Mouse (Mus musculus): ENCODE data around the gene Slpi. TPM values are rescaled to one million over a fixed set of nuclear protein-coding genes. Genes with fewer than 3 reads are reported as not detected.

The Slpi gene
- 12.5 and 17.4 TPM in 2 replicates for polyA plus RNA-seq (2012; rRNA removed; ENCODE audit: low replicate concordance)

GRCm38 (mm10) chr2:164389020-164389419, at the start of gene Slpi:
Gene Slpi, minus strand, starts transcription at chr2:164389095.

GRCm38 (mm10) chr2:164405060-164405459, 16.2 kb upstream of the Slpi start, which contains the start of gene Matn4:
Gene Matn4, minus strand, starts transcription at chr2:164405160.

GRCm38 (mm10) chr2:164402906-164403305, 14.0 kb upstream of the Slpi start, which contains the start of gene Rbpjl:
Gene Rbpjl, plus strand, starts transcription at chr2:164403141.

GRCm38 (mm10) chr2:164332440-164332839, 56.5 kb downstream of the Slpi start, which contains the start of gene Svs5:
Gene Svs5, plus strand, starts transcription at chr2:164332740.

GRCm38 (mm10) chr2:164316451-164316850, 72.4 kb downstream of the Slpi start, which contains the start of gene Svs6:
Gene Svs6, plus strand, starts transcription at chr2:164316751.

Other genes starting within 250 kb of the Slpi start
- gene Kcns1, start 218.0 kb downstream of the Slpi start, polyA plus RNA-seq (2012; rRNA removed; ENCODE audit: low replicate concordance): 0.22 TPM in 1 of 2 replicates, not detected in the other
- gene Wfdc5, start 206.4 kb downstream of the Slpi start, polyA plus RNA-seq (2012; rRNA removed; ENCODE audit: low replicate concordance): not detected in 2 replicates
- gene Wfdc12, start 198.5 kb downstream of the Slpi start, polyA plus RNA-seq (2012; rRNA removed; ENCODE audit: low replicate concordance): 0.40 and 1.9 TPM in 2 replicates
- not detected in 2 replicates for gene Wfdc15a, start 189.0 kb downstream of the Slpi start, polyA plus RNA-seq (2012; rRNA removed; ENCODE audit: low replicate concordance)
- gene Wfdc15b, start 167.4 kb downstream of the Slpi start, polyA plus RNA-seq (2012; rRNA removed; ENCODE audit: low replicate concordance): 18.1 TPM in 1 of 2 replicates, not detected in the other
- gene Svs2, start 150.6 kb downstream of the Slpi start, polyA plus RNA-seq (2012; rRNA removed; ENCODE audit: low replicate concordance): 0.80 TPM in 1 of 2 replicates, not detected in the other
- gene Svs3b, start 132.5 kb downstream of the Slpi start, polyA plus RNA-seq (2012; rRNA removed; ENCODE audit: low replicate concordance): 0.17 TPM in 1 of 2 replicates, not detected in the other
- 2.5 TPM in 1 of 2 replicates, not detected in the other for gene Svs4, start 110.6 kb downstream of the Slpi start, polyA plus RNA-seq (2012; rRNA removed; ENCODE audit: low replicate concordance)
- gene Svs3a, start 99.8 kb downstream of the Slpi start, polyA plus RNA-seq (2012; rRNA removed; ENCODE audit: low replicate concordance): 0.39 TPM in 1 of 2 replicates, not detected in the other
- not detected in 2 replicates for gene Svs6, start 72.3 kb downstream of the Slpi start, polyA plus RNA-seq (2012; rRNA removed; ENCODE audit: low replicate concordance)
- 0.23 and 8.3 TPM in 2 replicates for gene Svs5, start 56.4 kb downstream of the Slpi start, polyA plus RNA-seq (2012; rRNA removed; ENCODE audit: low replicate concordance)
- not detected in 2 replicates for gene Rbpjl, start 14.0 kb upstream of the Slpi start, polyA plus RNA-seq (2012; rRNA removed; ENCODE audit: low replicate concordance)
- 0.42 and 1.4 TPM in 2 replicates for gene Matn4, start 16.1 kb upstream of the Slpi start, polyA plus RNA-seq (2012; rRNA removed; ENCODE audit: low replicate concordance)
- gene Sdc4, start 54.8 kb upstream of the Slpi start, polyA plus RNA-seq (2012; rRNA removed; ENCODE audit: low replicate concordance): 23.4 and 58.2 TPM in 2 replicates
- gene Sys1, start 67.9 kb upstream of the Slpi start, polyA plus RNA-seq (2012; rRNA removed; ENCODE audit: low replicate concordance): 92.6 and 114 TPM in 2 replicates
- 9.2 and 40.8 TPM in 2 replicates for gene Gm20458, start 71.9 kb upstream of the Slpi start, polyA plus RNA-seq (2012; rRNA removed; ENCODE audit: low replicate concordance)
- not detected in 2 replicates for gene Trp53tg5, start 84.6 kb upstream of the Slpi start, polyA plus RNA-seq (2012; rRNA removed; ENCODE audit: low replicate concordance)
- gene Dbndd2, start 97.0 kb upstream of the Slpi start, polyA plus RNA-seq (2012; rRNA removed; ENCODE audit: low replicate concordance): 55.8 and 81.1 TPM in 2 replicates
- gene Pigt, start 108.4 kb upstream of the Slpi start, polyA plus RNA-seq (2012; rRNA removed; ENCODE audit: low replicate concordance): 101 and 156 TPM in 2 replicates
- gene Wfdc2, start 173.3 kb upstream of the Slpi start, polyA plus RNA-seq (2012; rRNA removed; ENCODE audit: low replicate concordance): 0.20 and 463 TPM in 2 replicates
- gene Spint3, start 184.4 kb upstream of the Slpi start, polyA plus RNA-seq (2012; rRNA removed; ENCODE audit: low replicate concordance): 0.57 TPM in 1 of 2 replicates, not detected in the other
- gene Wfdc6a, start 196.4 kb upstream of the Slpi start, polyA plus RNA-seq (2012; rRNA removed; ENCODE audit: low replicate concordance): 0.18 TPM in 1 of 2 replicates, not detected in the other
- 0.98 TPM in 1 of 2 replicates, not detected in the other for gene Eppin, start 204.5 kb upstream of the Slpi start, polyA plus RNA-seq (2012; rRNA removed; ENCODE audit: low replicate concordance)
- 0.24 TPM in 1 of 2 replicates, not detected in the other for gene Wfdc6b, start 224.4 kb upstream of the Slpi start, polyA plus RNA-seq (2012; rRNA removed; ENCODE audit: low replicate concordance)
- gene Wfdc8, start 224.5 kb upstream of the Slpi start, polyA plus RNA-seq (2012; rRNA removed; ENCODE audit: low replicate concordance): 0.62 TPM in 1 of 2 replicates, not detected in the other
- gene Wfdc16, start 249.7 kb upstream of the Slpi start, polyA plus RNA-seq (2012; rRNA removed; ENCODE audit: low replicate concordance): 0.76 TPM in 1 of 2 replicates, not detected in the other